Mouse (Mus musculus): ENCODE measurements at regions not wholly inside any gene's neighbourhood (a gene's known extent, or its start where the extent isn't known, plus 50 kb on each side); places are given as distances from the start of the nearest gene placed in this dataset.

DNA sequence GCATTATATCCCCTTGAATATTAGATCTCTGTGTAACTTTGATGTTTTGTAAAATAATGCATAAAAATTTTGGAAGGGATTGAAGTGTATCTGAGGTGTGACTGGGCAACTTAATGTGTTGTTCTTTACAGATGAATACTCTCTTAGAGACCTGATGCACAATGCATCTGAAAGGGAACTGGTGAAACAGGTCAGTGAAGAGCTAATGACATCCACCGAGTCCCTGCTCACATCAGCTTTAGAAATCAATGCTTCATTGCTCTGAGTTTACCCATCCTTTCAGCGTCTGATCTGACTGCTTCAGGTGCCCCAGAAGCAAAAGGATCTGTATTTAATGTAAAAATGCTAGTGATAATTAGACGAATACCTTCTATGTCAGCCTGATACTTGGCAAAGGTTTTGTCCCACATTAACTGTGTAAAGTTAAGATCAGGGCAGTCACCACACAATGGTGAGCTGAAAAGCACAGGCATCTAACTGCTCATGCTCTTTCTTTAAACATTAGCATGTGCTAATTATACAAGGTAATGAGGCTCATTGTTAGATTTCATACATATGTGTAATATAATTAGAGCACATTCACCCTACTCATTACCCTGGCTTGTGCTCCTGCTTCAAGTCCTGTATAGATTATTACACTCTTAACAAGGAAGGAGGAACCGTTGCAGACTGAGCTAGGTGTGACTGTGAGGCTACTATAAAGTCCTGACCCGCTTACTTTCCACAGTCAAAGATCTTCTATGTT is 204.6 kb upstream of the Tlr4 start:
- no peak for DNase-seq (ENCODE audit: extremely low spot score in 1 of 2, low spot score in 1 of 2)

DNA sequence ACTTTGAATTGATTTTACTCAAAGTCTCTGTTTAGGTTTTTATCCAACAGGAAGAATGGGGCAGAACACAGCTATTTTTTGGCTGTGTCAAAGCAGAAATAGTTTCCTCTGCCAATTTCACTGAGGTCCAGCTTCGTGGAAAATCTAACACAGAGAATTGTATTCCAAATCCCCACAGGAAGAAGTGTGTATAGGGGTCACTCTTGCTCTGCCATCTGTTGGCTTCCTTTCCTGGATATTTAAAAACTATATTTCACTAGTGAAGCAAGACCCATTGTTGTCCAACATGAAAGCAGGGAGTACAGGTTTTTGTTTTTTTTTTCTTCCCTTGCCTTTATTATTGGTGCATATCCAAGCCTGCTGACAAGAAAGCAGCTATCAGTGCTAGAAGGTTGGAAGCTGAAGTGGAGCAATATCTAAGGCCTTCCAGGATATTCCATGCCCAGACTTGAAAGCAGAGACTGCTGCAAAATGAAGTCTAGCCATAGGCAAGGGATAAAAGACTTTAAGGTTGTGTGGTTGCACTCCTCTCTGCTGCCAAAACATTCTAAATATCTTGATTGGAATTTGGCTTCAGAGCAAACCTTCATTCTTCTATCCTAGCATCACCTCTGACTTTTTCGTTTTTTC is 208.5 kb upstream of the Tlr4 start:
- no peak for DNase-seq (ENCODE audit: extremely low spot score in 1 of 2, low spot score in 1 of 2)

DNA sequence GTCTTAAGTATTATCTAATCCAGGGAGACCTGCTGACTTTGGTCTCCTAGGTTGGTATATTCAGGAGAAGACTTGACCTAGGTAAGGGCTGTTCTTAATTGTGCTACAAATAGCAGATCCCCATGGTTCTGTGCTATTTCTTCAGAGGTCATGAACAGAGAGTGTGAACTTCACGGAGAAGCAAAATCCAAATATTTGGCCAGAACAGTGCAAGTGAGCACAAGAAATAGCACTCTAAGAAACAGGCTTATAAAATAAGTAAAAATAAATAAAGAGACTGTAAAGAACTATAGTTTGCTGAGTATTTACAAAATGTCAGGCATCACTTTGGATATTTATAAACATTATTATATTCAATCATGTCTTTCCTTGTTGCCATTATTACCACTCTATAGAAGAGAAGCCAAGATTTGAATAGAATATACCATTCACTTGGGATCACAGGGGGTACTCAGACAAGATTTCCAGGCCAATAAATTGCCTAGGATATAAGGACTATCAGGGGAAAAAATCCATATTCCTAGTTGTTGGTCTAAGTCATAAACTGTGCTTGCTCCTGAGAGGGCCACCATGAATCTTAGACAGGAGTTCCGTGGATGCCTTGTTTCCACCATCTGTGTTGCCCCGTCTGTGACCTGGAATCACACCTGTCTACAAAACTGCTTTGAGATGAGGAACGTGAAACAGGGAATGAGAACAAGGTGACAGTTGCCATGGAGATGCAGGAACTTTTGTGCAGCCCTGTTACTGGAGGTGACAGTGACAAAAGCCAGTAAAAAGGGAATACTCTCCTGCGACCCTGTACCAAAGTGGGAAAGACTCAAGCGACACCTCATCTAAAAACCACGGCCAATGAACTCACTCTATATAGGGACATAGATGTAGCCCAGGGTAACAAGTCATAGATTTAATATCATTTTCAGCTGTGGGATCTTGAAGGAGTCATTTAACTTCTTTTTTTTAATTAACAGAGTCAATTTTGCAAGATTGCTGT is 209.3 kb upstream of the Tlr4 start:
- no peak for DNase-seq (ENCODE audit: extremely low spot score in 1 of 2, low spot score in 1 of 2)

DNA sequence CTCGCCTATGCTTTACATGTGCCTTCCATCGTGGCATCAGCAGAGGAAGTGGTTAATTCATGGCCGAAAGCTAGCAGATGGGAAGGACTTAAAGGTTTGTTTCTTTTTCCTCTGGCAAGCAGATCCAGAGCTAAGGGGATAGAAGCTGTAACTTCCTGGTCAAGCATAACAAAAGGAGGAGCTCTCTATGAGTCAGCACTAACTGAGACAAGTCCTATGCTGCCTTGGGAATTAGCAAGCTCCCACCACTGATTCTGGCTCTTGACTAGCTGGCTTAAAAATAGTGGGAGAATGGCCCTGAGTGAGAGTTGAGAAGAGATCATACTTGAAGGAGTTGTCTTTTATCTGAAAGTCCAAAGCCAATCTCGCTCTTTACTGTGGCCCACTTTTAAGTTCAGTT is 210.3 kb upstream of the Tlr4 start:
- no peak for DNase-seq (ENCODE audit: extremely low spot score in 1 of 2, low spot score in 1 of 2)

DNA sequence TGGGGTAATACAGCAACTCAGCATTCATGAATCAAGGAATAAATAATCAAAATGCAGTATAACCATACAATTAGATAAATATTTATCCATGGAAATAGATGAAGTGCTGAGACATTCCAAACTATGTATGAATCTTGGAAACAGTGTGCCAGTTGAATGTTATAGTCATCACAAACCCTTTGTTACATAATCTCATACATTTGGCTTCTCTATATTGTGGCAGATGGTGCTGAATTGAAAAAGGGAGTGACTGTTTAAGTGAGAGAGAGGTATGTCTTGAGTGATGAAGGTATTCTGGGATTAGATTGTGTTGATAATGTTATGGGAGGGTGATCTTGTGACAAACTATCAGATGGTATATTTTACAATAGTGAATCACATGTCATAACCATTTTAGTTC is 200.4 kb upstream of the Astn2 start:
- peak in 1 of 2 experiments; percentile 8 for DNase-seq (ENCODE audit: extremely low spot score in 1 of 2, low spot score in 1 of 2)

DNA sequence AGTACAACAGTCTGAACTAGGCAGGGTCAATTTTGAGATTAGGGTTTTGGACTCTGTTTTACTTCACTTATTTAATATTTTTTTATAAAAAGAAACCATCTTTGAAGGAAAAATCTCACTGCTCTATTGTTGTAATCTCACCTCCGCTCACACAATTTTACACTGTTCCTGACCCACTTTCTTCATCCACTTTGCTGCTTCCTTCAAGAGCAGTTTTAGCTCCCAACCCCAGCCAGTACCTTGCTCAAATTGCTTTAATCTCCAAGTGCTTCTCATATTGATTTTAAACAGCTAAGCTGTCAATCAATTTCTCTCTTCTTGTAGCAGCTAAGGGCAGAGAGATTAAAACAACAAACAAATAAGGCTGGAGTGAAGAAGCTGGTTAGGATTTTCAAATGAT is 194.3 kb upstream of the Astn2 start:
- no peak for DNase-seq (ENCODE audit: extremely low spot score in 1 of 2, low spot score in 1 of 2)

DNA sequence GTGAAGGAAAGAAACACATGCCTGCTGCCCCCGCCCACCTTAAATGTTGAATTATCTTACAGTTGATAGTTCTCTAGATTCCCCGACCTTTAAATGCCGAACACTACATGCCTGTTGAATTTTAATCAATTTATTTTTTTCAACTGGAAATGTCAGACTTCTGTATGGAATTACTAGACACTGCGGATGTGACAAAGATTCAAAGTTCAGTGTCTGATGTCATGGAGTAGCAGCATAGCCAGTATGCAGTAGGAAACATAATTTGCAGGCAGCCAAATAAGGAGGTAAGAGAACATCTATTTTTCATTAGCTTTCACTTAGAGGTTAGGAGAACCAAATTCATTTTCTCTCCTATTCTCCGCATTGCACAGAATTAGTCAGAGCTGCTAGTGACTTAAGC is 182.2 kb upstream of the Astn2 start:
- DNase-seq (ENCODE audit: extremely low spot score in 1 of 2, low spot score in 1 of 2): no peak

DNA sequence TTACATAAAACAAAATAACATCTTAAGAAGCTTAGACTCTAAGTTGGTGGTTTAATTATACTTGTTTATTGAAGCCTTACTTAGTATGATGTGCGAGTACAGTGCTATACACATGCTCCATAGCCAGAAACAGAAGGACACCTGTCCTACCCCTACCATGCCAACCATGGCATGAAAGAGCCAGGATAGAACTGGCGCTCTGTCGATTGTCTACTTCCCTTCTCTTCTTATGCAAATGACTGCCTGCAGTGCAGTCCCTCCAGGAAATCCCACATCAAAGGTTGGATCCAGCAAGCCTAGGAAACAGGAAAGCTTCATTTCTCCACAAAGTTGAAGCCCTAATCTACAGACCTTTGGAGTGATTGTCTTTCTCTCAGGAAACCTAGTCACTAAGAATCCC is 181.8 kb upstream of the Astn2 start:
- DNase-seq (ENCODE audit: extremely low spot score in 1 of 2, low spot score in 1 of 2): no peak

DNA sequence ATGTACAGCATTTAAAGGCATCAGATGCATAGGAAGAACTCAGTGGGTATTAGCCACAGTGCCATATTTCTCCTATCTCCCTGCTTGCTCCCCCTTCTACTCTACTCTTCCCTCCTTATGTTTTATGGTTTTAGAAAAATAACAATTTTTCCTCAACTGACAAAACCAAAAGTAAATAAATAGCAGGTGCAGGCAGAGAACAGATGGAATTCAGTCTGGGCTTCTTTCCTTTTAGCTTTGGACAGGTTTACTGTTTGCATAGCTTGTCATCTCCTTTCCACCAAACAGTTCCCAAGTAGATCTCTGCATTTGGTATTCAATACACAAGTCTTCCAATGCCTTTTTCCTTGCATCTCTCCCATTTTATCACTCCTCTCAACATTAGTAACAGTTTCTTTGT is 152.5 kb upstream of the Astn2 start:
- no peak for DNase-seq (ENCODE audit: extremely low spot score in 1 of 2, low spot score in 1 of 2)

DNA sequence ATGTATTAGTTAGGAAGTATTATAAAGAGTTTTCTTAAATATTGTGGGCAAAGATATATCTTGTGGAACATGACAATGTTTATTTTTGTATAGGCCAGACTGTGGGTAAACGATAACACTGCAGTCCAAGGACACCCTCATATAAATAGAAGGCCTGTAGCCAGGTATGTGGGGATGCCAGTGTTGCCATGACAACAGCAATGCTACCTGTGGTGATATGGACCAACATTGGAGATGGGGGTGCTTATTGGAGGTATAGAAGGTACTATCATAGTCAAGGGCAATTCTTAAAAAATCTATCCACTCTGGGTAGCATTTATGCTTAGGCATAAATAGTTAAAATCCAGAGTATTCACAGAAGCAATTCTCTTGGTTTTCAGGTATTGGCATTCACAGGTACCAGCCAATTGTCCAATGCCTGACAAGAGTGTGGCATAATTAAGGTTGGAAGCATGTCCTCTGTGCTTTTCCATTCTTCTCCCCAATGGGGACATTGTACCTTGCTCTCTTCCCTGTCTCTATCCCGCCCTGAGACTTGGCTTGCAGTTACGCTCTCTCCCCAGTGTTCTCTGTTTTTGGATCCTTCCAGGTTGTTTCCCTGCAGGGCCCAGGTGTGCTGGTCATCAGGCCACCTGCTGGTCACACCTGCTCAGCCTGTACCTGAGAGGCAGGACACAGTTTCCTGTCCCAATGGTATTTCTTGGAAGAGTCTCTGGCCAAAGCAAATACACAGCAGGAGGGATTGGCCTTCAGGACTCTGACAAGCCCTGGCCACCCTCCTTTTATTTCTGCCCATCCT is 146.1 kb upstream of the Astn2 start:
- DNase-seq (ENCODE audit: extremely low spot score in 1 of 2, low spot score in 1 of 2): no peak

DNA sequence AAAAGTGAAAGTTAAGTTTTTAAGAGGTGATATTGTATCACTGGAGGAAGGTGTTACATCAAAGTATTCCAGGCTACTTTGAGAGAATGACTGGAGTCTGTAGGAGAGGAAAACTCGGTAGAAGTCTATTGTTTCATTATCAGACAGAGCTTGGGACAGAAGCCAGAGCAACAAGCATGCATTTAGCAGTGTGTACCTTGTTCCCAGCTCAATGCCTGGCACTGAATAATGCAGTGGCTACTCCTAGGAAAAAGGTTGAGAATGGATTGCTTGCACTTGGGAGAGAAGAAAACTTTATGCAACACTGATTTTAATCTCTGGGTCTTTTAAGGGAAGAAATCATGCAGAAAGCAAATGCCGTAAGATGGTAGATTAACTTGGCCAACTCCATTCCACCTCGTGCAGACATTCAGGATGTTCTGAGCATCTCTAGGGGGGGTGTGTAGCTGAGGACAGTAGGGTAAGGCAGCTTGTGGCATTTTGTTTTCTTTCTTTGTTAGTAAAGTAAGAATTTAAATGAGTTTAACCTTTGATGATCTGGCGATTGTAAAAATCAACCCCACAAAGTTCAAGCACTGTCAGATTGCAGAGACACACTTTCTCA is 138.5 kb upstream of the Astn2 start:
- no peak for DNase-seq (ENCODE audit: extremely low spot score in 1 of 2, low spot score in 1 of 2)

DNA sequence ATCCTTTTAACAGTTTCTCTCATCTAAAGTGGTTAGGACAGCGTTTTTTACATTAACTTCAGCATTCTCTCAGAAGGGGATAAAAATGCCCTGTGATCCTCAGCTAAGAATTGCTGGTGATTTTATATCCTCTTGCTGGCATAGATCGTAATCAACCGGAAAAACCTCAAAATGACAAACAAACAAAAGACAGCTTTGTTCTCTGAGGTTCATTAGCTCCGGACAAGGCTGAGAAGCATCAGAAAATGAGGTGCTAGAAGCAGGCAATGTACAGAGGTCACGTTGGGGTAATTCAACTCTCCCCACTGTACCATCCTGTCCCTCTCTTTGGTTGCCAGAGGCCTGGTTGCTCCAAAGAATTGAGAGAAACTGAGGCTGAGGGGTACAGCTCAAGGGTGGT is 120.0 kb upstream of the Astn2 start:
- no peak for DNase-seq (ENCODE audit: extremely low spot score in 1 of 2, low spot score in 1 of 2)

DNA sequence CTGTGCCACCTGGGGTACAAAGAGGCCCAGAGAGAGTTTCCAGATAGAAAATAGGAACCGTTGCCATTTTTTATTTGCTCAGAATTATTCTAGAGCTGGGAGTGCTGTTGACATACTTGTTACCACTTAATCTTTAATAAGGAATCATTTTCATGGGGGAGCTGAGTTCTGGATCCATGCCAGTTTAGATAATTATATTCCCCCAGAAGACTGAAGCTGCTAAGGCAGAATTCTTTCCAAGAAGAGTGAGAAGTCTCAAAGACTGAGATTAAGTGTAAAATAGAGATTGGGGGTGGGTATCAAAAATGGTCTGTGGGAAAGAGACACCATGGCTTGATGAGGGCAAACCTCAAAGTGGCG is 119.5 kb upstream of the Astn2 start:
- no peak for DNase-seq (ENCODE audit: extremely low spot score in 1 of 2, low spot score in 1 of 2)

DNA sequence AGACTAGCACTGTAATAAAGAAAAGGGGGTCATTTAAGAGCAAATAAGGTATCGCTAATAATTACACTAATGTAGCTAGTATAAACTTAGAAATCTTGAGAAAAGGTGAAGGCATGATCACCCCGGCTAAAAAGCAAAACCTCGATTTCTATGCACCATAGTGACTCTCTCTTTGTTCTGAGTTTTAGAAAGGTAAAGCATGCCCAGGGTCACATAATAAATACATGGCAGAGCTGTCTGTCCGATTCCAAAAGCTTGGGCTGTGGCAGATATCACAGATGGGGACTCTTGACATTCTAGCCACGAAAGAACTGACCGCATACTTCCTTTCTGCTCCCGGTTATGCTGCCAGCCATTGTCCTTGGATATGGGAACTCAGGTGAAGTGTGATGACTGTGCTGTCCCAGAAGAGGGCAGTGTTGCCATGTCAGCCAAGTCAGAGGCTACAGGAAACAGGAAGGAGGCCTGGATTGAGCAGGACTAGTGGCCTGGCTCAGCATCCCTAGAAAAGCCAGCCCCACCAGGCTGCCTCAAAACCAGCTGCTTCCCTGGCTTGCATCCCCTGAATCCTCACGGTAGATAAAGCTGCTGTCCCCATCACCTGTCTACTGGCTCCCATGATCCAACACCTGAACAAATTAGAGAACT is 119.0 kb upstream of the Astn2 start:
- peak in 1 of 2 experiments; percentile 34 for DNase-seq (ENCODE audit: extremely low spot score in 1 of 2, low spot score in 1 of 2)

DNA sequence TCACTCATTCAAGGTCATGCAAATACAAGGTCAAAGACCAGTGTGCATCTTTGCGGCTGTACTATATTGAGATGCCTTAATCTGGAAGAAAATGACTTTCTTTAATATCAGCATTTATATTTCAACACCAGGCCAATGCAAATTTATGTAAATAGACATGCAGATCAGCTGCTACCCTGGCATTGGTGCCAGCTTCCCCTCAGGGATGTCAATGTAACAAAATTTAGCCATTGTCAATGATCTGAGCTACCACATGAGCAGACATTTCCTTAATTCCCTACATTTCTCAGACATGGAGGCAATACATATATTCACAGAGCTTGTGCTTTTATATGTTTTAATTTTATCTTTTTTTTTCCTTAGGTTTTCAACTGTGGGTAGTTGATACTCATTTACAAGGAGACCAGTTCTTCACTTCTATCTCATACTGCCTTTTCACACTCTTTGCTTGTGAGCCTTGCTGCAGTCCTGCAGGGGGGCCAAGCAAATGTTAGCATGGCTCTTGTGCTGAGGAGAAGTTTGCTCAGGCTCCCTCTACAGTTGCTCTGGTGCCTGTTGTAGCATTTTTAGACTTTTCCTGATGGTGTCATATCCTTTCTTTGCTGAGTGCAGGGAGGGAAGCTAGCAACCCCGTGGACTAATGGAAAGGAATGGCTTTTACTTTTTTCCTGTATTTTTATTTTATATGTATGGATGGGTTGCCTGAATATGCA is 117.8 kb upstream of the Astn2 start:
- DNase-seq (ENCODE audit: extremely low spot score in 1 of 2, low spot score in 1 of 2): no peak

DNA sequence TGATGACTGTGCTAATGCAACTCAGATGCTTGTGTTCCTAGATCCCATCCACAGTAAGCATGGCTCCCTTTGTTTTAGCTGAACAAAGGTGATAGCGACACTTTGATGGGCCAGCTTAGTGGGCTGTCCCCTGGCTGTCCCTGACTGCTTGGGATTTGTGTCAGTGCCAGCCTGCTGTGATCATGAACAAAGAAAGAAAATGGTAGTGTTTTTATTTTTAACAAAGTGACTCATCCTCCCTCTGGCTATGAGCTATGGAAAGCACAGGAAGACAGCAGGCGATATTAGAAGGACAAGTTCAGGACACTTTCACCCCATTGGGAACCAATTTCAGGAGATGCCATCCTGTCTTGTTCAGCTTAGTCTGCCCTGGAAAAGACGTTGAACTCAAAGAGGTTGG is 116.4 kb upstream of the Astn2 start:
- peak in 1 of 2 experiments; percentile 13 for DNase-seq (ENCODE audit: extremely low spot score in 1 of 2, low spot score in 1 of 2)

DNA sequence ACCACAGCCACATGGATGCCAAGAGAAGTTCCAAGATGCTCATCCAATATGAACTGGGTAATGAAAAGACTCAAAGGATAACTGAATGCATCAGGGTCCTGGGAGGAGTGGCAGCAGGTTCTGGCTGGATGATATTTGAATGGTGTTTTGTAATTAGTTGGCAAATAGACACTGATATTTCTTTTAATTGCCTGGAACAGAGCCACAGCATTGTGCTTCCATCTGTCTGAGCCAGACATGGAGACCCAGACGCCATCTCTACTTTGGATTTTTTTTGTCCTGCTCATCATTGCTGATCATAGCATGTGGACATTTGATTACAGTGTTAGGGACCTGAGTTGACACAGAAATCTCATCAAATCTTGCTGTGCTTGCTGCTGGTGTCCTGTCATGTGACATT is 111.4 kb upstream of the Astn2 start:
- DNase-seq (ENCODE audit: extremely low spot score in 1 of 2, low spot score in 1 of 2): no peak

DNA sequence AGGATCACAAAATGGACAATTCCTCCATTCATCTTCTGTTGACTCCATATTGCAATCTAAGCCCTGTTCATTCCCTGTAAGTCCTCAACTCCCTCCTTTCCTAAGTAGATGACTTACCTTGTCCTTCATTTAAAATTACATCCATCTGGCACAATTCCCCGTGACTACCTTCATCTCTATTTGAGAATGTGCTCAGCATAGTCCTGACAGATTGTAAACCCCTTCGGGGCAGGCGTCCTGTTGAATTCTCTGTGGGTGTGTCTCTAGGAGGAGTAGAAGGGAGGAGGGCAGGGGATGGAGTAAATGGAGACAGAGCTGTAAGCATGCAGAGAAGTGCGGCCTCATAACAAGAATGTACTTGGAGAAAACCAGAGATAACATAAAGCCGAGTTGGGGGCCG is 79.1 kb upstream of the Astn2 start:
- no peak for DNase-seq (ENCODE audit: extremely low spot score in 1 of 2, low spot score in 1 of 2)
